Mouse (Mus musculus): ENCODE measurements around the gene Ccdc15. TPM values are rescaled to one million over a fixed set of nuclear protein-coding genes. Genes with fewer than 3 reads are reported as not detected.

The Ccdc15 gene
- 3.8 and 4.3 TPM in 2 replicates for polyA plus RNA-seq (2015; fragmentation: Nextera tagmentation; extraction: Ambion mirVana)

DNA sequence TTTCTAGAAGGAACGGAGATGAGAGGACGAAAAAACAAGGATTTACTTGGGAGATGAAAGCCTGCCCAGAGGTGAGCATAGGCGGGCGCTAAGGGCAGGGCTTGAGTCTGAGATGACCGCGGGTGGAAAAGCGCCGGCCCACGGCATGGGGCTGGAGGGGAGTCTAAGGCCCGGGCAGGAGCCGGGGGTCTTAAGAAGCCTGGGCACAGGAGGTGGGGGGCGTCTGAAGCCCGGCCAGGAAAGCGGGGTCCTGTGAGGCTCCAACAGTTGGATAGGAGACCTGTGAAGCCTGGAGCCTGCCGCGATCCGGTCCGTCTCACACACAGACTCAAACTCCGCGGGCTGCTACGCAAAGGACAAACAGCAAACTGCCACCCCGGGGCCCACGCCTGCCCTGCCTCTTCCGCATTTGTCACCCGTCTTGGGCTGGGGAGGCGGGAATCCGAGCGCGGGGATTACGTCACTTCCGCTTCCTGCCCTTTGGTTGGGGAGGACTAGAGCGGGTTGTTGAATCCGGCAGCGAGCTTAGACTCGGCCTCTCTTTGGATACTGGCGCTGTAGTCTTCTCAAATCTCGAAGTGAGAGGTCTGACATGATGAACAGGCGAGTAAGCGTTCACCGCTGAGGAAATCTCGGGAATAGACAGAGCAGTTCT lies at the start of gene Ccdc15:
TSS of gene Ccdc15 (minus strand) at position 445 of the 655 bp plus-strand sequence.
- Histone ChIP-seq H3K27me3 (replicated peaks; ENCODE audit: control insufficient read depth, insufficient read depth, low read length) (no peaks in the 10 kb centered on the region), H3K4me2 (ENCODE audit: low read depth, low read length) (peak within 1 kb of the TSS; percentile 84), H3K27ac (ENCODE audit: low read length) (peak within 1 kb of the TSS; percentile 92), H3K4me3 (ENCODE audit: low read length) (peak within 1 kb of the TSS; percentile 75), H3K4me1 (ENCODE audit: control insufficient read depth, insufficient read depth, low read length) (peaks cover 5% of the 10 kb centered on the region; the same call in 1 of the 2 replicates), H3K36me3 (ENCODE audit: control insufficient read depth, insufficient read depth, low read length) (no peaks in the 10 kb centered on the region), H3K9ac (ENCODE audit: low read depth, low read length) (peak within 1 kb of the TSS; percentile 88), H3K9me3 (ENCODE audit: control insufficient read depth, low read length) (no peaks in the 10 kb centered on the region)
- under 1% methylated on average over 41 of the region's 41 CpGs for WGBS
- peak; percentile 99 for ATAC-seq

DNA sequence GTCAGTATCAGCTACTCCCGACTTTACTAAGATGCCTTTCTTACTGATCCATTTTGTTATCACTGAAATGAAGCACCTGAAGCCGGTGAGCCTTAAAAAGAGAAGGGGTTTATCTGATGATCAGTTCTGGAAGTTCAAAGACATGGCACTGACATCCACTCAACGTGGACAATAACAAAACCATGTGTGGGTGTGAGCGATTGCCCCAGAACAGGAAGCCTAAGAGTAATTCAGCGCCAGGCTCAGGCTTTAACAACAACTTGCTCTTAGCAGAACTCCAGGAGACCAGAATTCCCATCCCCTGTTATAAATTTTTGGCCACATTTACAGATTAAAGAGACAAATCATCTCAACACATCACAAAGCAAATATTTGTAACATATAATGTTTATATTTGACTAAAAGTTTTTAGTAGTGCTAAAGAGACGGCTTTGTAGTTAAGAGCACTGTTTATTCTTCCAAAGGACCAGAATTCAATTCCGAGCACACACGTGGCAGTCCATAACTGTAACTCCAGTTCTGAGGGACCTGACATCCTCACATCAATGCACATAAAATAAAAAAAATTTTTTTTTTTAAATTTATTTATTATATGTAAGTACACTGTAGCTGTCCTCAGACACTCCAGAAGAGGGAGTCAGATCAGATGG lies 45.4 kb upstream of the Ccdc15 start:
- WGBS: 53% methylated on average over 8 of the region's 8 CpGs
- no peak overlapping the region for H3K27ac ChIP-seq (ENCODE audit: low read length)
- H3K36me3 ChIP-seq (ENCODE audit: control insufficient read depth, insufficient read depth, low read length): no peaks in the 10 kb centered on the region
- H3K27me3 ChIP-seq (replicated peaks; ENCODE audit: control insufficient read depth, insufficient read depth, low read length): no peaks in the 10 kb centered on the region
- H3K4me2 ChIP-seq (ENCODE audit: low read depth, low read length): no peak overlapping the region
- no peak for ATAC-seq
- no peak overlapping the region for H3K9ac ChIP-seq (ENCODE audit: low read depth, low read length)
- H3K4me1 ChIP-seq (ENCODE audit: control insufficient read depth, insufficient read depth, low read length): no peaks in the 10 kb centered on the region
- H3K9me3 ChIP-seq (ENCODE audit: control insufficient read depth, low read length): no peaks in the 10 kb centered on the region
- H3K4me3 ChIP-seq (ENCODE audit: low read length): no peak overlapping the region

DNA sequence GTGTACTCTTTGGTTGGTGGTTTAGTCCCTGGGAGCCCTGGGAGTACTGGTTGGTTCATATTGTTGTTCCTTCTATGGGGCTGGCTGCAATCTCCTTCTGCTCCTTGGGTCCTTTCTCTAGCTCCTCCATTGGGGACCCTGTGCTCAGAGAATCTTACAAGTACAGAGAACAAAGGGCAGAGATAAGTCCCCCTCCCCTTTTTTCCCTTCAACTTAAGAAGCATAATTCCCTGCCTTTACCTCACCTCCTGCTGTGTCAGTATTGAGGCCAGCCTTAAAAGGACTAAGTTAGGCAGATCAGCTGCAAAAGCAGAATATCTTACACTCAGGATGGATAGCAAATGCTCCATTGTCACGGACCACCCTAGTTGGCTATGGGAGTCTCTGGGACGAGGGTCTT lies 43.8 kb upstream of the Ccdc15 start:
- H3K9ac ChIP-seq (ENCODE audit: low read depth, low read length): no peak overlapping the region
- H3K9me3 ChIP-seq (ENCODE audit: control insufficient read depth, low read length): no peaks in the 10 kb centered on the region
- no peaks in the 10 kb centered on the region for H3K27me3 ChIP-seq (replicated peaks; ENCODE audit: control insufficient read depth, insufficient read depth, low read length)
- no peak overlapping the region for H3K27ac ChIP-seq (ENCODE audit: low read length)
- H3K4me2 ChIP-seq (ENCODE audit: low read depth, low read length): no peak overlapping the region
- H3K36me3 ChIP-seq (ENCODE audit: control insufficient read depth, insufficient read depth, low read length): no peaks in the 10 kb centered on the region
- no peaks in the 10 kb centered on the region for H3K4me1 ChIP-seq (ENCODE audit: control insufficient read depth, insufficient read depth, low read length)
- no peak overlapping the region for H3K4me3 ChIP-seq (ENCODE audit: low read length)
- WGBS: 77% methylated on average over 2 of the region's 2 CpGs
- ATAC-seq: no peak

DNA sequence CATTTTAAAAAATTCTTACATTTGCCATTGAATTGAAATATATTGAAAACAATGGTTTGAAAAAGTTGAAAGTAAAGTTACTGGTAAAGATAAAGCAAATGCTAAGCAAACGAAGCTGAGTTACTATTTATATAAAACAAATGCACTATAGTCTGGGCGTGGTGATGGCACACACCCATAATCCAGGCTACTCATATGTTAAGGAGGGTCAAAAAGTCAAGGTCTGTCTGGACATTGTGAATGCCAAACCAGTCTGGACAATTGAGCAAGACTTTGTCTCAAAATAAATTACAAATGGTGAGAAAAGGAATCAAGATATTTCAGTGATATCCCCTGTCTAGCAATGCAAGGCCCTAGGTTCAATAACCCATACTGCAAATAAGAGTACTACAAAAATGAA lies 42.7 kb upstream of the Ccdc15 start:
- WGBS: 70% methylated on average over 2 of the region's 2 CpGs
- Histone ChIP-seq H3K9me3 (ENCODE audit: control insufficient read depth, low read length) (no peaks in the 10 kb centered on the region), H3K9ac (ENCODE audit: low read depth, low read length) (no peak overlapping the region), H3K4me1 (ENCODE audit: control insufficient read depth, insufficient read depth, low read length) (no peaks in the 10 kb centered on the region), H3K27ac (ENCODE audit: low read length) (no peak overlapping the region), H3K27me3 (replicated peaks; ENCODE audit: control insufficient read depth, insufficient read depth, low read length) (peaks cover 3% of the 10 kb centered on the region), H3K4me2 (ENCODE audit: low read depth, low read length) (no peak overlapping the region), H3K36me3 (ENCODE audit: control insufficient read depth, insufficient read depth, low read length) (no peaks in the 10 kb centered on the region), H3K4me3 (ENCODE audit: low read length) (no peak overlapping the region)
- ATAC-seq: no peak

DNA sequence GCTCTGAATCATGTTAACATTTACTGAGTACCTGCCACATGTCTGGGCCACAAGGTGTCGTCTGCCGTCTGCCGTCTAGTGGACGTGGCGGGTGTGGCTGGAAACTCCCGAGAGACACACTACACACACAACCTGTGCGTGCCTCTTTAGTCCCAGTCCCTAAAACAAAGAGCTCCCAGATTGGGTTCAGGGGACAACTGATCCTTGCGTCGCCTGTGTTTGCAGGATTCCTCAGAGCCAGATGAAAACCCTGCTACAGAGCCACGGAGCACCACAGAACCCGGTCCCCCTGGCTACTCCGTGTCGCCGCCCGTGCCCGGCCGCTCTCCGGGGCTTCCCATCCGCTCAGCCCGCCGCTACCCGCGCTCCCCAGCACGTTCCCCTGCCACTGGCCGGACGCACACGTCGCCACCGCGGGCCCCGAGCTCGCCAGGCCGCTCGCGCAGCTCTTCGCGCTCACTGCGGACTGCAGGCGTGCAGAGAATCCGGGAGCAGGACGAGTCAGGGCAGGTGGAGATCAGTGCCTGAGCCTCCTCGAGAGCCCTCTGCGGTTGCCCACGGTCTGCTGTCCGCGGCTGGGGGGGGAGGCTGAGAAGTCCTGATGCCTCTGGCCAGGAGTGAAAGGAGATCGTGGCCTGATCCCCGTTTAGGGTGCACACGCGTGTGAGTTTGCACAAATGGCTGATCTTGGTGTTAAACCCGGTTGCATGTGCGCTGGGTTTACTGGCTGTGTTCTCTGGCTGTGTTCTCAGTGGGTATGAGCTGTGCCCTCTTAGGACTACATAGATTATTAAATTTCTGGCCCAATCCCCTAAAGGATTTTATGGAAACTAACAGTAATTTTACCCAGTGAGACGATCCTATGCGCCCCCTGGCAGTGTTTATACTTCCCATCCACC lies 36.3 kb upstream of the Ccdc15 start:
- WGBS: 6% methylated on average over 54 of the region's 54 CpGs
- Histone ChIP-seq H3K27ac (ENCODE audit: low read length) (no peak overlapping the region), H3K4me2 (ENCODE audit: low read depth, low read length) (peak overlapping the region; percentile 88), H3K4me3 (ENCODE audit: low read length) (peak overlapping the region; percentile 48), H3K9ac (ENCODE audit: low read depth, low read length) (peak overlapping the region; percentile 72), H3K9me3 (ENCODE audit: control insufficient read depth, low read length) (no peaks in the 10 kb centered on the region), H3K36me3 (ENCODE audit: control insufficient read depth, insufficient read depth, low read length) (no peaks in the 10 kb centered on the region), H3K27me3 (replicated peaks; ENCODE audit: control insufficient read depth, insufficient read depth, low read length) (peaks cover 20% of the 10 kb centered on the region), H3K4me1 (ENCODE audit: control insufficient read depth, insufficient read depth, low read length) (no peaks in the 10 kb centered on the region)
- ATAC-seq: peak; percentile 92

DNA sequence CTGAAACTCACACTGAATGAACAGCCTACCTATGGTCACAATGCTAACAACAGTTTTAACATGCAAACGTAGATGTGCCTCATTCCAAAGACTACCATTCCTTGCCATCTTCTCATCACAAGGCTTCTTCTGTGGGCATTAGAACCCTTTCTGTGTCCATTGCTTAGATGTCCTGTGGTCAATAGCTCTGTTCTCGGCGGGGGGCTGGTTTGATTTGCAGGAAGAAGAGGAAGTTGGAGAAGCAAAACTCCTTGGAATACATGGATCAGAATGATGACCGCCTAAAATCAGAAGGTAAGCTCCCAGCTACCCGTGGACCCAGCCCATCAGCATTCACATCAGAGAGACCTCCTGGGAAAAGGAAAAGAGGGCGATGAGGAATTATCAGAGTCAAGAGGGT lies 34.9 kb upstream of the Ccdc15 start:
- Histone ChIP-seq H3K27me3 (replicated peaks; ENCODE audit: control insufficient read depth, insufficient read depth, low read length) (peaks cover 20% of the 10 kb centered on the region), H3K4me1 (ENCODE audit: control insufficient read depth, insufficient read depth, low read length) (no peaks in the 10 kb centered on the region), H3K9ac (ENCODE audit: low read depth, low read length) (no peak overlapping the region), H3K4me3 (ENCODE audit: low read length) (no peak overlapping the region), H3K27ac (ENCODE audit: low read length) (no peak overlapping the region), H3K9me3 (ENCODE audit: control insufficient read depth, low read length) (no peaks in the 10 kb centered on the region), H3K4me2 (ENCODE audit: low read depth, low read length) (no peak overlapping the region), H3K36me3 (ENCODE audit: control insufficient read depth, insufficient read depth, low read length) (no peaks in the 10 kb centered on the region)
- no peak for ATAC-seq
- 87% methylated on average over 6 of the region's 6 CpGs for WGBS

DNA sequence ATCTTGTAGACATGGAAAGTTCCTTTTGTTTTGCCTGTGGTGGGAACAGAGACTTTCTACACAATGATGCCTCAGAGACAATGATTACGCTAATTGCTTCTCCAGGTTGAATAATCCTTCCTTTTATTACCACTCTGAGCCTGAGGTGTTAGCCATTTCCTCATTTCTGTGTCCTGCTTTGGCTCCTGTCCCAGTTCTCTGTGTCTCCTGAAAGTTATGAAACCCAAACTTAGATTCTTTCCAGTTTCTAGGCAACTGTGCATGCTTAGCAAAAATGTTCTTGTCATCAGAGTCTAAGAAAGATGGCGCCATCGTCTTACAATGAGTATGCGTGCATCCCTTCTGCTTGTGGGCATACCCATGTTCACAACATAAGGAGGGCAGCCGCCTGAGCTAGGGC lies 27.5 kb upstream of the Ccdc15 start:
- no peak overlapping the region for H3K27ac ChIP-seq (ENCODE audit: low read length)
- H3K27me3 ChIP-seq (replicated peaks; ENCODE audit: control insufficient read depth, insufficient read depth, low read length): no peaks in the 10 kb centered on the region
- no peak overlapping the region for H3K9ac ChIP-seq (ENCODE audit: low read depth, low read length)
- no peaks in the 10 kb centered on the region for H3K9me3 ChIP-seq (ENCODE audit: control insufficient read depth, low read length)
- no peak overlapping the region for H3K4me3 ChIP-seq (ENCODE audit: low read length)
- no peak overlapping the region for H3K4me2 ChIP-seq (ENCODE audit: low read depth, low read length)
- WGBS: 83% methylated on average over 5 of the region's 5 CpGs
- no peaks in the 10 kb centered on the region for H3K4me1 ChIP-seq (ENCODE audit: control insufficient read depth, insufficient read depth, low read length)
- no peaks in the 10 kb centered on the region for H3K36me3 ChIP-seq (ENCODE audit: control insufficient read depth, insufficient read depth, low read length)
- ATAC-seq: no peak

DNA sequence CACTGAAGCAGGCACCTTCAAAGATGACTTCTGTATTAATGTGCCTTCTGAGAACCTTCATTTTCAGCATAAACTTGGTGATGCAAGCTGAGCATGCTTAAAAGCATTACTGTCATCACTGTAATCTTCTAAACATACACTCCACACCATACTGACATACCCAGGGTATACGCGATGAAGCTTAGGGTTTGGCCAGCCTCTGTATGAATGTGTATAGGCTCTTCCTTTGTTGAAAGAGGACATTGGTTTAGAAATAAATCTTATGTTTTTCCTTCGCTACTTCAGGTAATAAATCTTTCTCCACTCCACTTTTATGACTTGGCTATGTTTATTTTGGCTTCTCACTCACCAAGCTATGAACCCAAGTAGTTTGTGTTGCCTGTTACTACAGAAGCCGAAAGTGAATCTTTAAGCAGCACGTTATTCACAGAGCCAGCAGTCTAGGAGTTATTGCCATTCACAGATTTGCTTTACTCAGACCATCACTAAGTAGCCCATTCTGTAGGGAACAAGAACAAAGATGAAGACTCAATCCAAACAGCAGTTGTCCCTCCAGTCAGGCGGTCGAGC lies 23.1 kb upstream of the Ccdc15 start:
- Histone ChIP-seq H3K9ac (ENCODE audit: low read depth, low read length) (no peak overlapping the region), H3K36me3 (ENCODE audit: control insufficient read depth, insufficient read depth, low read length) (no peaks in the 10 kb centered on the region), H3K4me3 (ENCODE audit: low read length) (no peak overlapping the region), H3K4me1 (ENCODE audit: control insufficient read depth, insufficient read depth, low read length) (0 out of 2 replicates have a peak, but pooled peaks cover 2% of the 10 kb centered on the region), H3K27me3 (replicated peaks; ENCODE audit: control insufficient read depth, insufficient read depth, low read length) (no peaks in the 10 kb centered on the region), H3K4me2 (ENCODE audit: low read depth, low read length) (no peak overlapping the region), H3K27ac (ENCODE audit: low read length) (no peak overlapping the region), H3K9me3 (ENCODE audit: control insufficient read depth, low read length) (no peaks in the 10 kb centered on the region)
- ATAC-seq: no peak
- 56% methylated on average over 7 of the region's 7 CpGs for WGBS

DNA sequence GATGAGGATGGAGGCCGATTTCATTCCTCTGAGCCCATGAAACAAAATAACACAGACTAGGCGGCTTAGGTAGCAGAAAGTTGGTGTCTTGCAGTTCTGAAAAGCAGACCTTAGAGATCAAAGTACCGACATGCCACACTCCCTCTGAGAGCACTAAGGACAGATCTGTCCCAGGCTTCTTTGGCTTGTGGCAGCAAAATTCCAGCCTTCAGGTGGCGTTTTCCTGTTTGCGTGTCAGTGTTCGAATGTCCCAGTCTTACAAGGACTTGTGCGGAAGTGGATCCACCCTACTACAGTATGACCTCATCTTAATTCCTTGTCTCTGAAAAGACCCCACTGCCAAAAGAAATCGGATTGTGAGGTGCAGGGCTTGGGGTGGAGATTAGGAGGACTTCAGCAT lies 20.6 kb upstream of the Ccdc15 start:
- peak; percentile 47 for ATAC-seq
- Histone ChIP-seq H3K4me2 (ENCODE audit: low read depth, low read length) (no peak overlapping the region), H3K36me3 (ENCODE audit: control insufficient read depth, insufficient read depth, low read length) (no peaks in the 10 kb centered on the region), H3K4me1 (ENCODE audit: control insufficient read depth, insufficient read depth, low read length) (0 out of 2 replicates have a peak, but pooled peaks cover 2% of the 10 kb centered on the region), H3K27ac (ENCODE audit: low read length) (peak overlapping the region; percentile 58), H3K27me3 (replicated peaks; ENCODE audit: control insufficient read depth, insufficient read depth, low read length) (no peaks in the 10 kb centered on the region), H3K9me3 (ENCODE audit: control insufficient read depth, low read length) (no peaks in the 10 kb centered on the region), H3K9ac (ENCODE audit: low read depth, low read length) (no peak overlapping the region), H3K4me3 (ENCODE audit: low read length) (no peak overlapping the region)
- WGBS: 72% methylated on average over 8 of the region's 8 CpGs
